Mouse (Mus musculus): ENCODE results near the gene Olfr843.

Olfr843 gene

GRCm38 (mm10) chr9:19251887-19252286 lies at the start of gene Olfr843:
Gene Olfr843 (minus strand): TSS chr9:19251987.
- in situ Hi-C loops (cut with MboI, MseI): no loop called here

Measured in regulatory T cell (primary cell).